8 mouse cellular contexts compared by ENCODE assay signal in genomic region chr1:36579974-36580383, GRCm38 (mm10). TPM values are rescaled to one million over a fixed set of nuclear protein-coding genes. Genes with fewer than 3 reads are reported as not detected.
DNase-seq lines count a peak whose midpoint lies in the region; ATAC-seq lines count a peak whose summit lies in the region.

No protein-coding gene starts in this region.

- DNase-seq in kidney, postnatal 10 days = peak; percentile 58
- no peak for DNase-seq in kidney, postnatal 14 days
- DNase-seq in intestine, embryonic 14.5 days (ENCODE audit: low spot score) = no peak
- no peak for DNase-seq in adrenal gland, postnatal 36 days
- no peak for DNase-seq in left cerebral cortex, postnatal 10 days (ENCODE audit: extremely low spot score in 1 of 2, low spot score in 2 of 2)

- peaks cover 64% of the 10 kb centered on the region for H3K4me1 ChIP-seq in embryonic facial prominence, embryonic 13.5 days
- H3K4me1 ChIP-seq in intestine, embryonic 14.5 days (replicated peaks; ENCODE audit: control insufficient read depth, insufficient read depth, low read length) = peaks cover 30% of the 10 kb centered on the region
- peaks cover 27% of the 10 kb centered on the region for H3K4me1 ChIP-seq in neural tube, embryonic 15.5 days

- ATAC-seq in embryonic facial prominence, embryonic 13.5 days (ENCODE audit: insufficient number of reproducible peaks, insufficient read depth, low FRiP score, low TSS enrichment, low read depth) = peak; percentile 50
- peak; percentile 60 for ATAC-seq in intestine, embryonic 14.5 days (replicated peaks; ENCODE audit: low FRiP score, low TSS enrichment, low read depth)
- peak; percentile 56 for ATAC-seq in neural tube, embryonic 15.5 days (ENCODE audit: low FRiP score)
- no peak for ATAC-seq in CD4-positive, CD25-positive, alpha-beta regulatory T cell, adult 4 months

- peak overlapping the region; percentile 56 for H3K4me2 ChIP-seq in embryonic facial prominence, embryonic 13.5 days
- peak overlapping the region; percentile 52 for H3K4me2 ChIP-seq in intestine, embryonic 14.5 days (ENCODE audit: low read length)
- peak overlapping the region; percentile 44 for H3K4me2 ChIP-seq in neural tube, embryonic 15.5 days

- peak overlapping the region; percentile 92 for H3K27ac ChIP-seq in embryonic facial prominence, embryonic 13.5 days
- peak overlapping the region; percentile 83 for H3K27ac ChIP-seq in intestine, embryonic 14.5 days (ENCODE audit: low read depth)
- peak overlapping the region; percentile 87 for H3K27ac ChIP-seq in neural tube, embryonic 15.5 days (replicated peaks)

- no peaks in the 10 kb centered on the region for H3K9me3 ChIP-seq in embryonic facial prominence, embryonic 13.5 days
- no peaks in the 10 kb centered on the region for H3K9me3 ChIP-seq in intestine, embryonic 14.5 days (ENCODE audit: control insufficient read depth, low read length)
- no peaks in the 10 kb centered on the region for H3K9me3 ChIP-seq in neural tube, embryonic 15.5 days (replicated peaks)

- 10% methylated on average over 6 of the region's 6 CpGs for WGBS in embryonic facial prominence, embryonic 13.5 days
- 20% methylated on average over 6 of the region's 6 CpGs for WGBS in intestine, embryonic 14.5 days
- WGBS in neural tube, embryonic 15.5 days = 38% methylated on average over 6 of the region's 6 CpGs

- H3K9ac ChIP-seq in embryonic facial prominence, embryonic 13.5 days = peak overlapping the region; percentile 54
- H3K9ac ChIP-seq in intestine, embryonic 14.5 days (ENCODE audit: low read length) = peak overlapping the region; percentile 1; the same call in 1 of the 2 replicates
- H3K9ac ChIP-seq in neural tube, embryonic 15.5 days (replicated peaks) = peak overlapping the region; percentile 37

- H3K4me3 ChIP-seq in embryonic facial prominence, embryonic 13.5 days = peak overlapping the region; percentile 17
- H3K4me3 ChIP-seq in intestine, embryonic 14.5 days (ENCODE audit: low read depth, low read length) = no peak overlapping the region
- 0 out of 2 replicates have a peak overlapping the region, but pooled peaks have one; percentile 5 for H3K4me3 ChIP-seq in neural tube, embryonic 15.5 days (replicated peaks)

- intact Hi-C loops in left cerebral cortex, postnatal 10 days (cut with DNase I) = no loop called here

- no peaks in the 10 kb centered on the region for H3K27me3 ChIP-seq in embryonic facial prominence, embryonic 13.5 days
- H3K27me3 ChIP-seq in intestine, embryonic 14.5 days (replicated peaks; ENCODE audit: control insufficient read depth, insufficient read depth, low read length) = no peaks in the 10 kb centered on the region
- peaks cover 10% of the 10 kb centered on the region for H3K27me3 ChIP-seq in neural tube, embryonic 15.5 days (replicated peaks)

- no peaks in the 10 kb centered on the region for H3K36me3 ChIP-seq in embryonic facial prominence, embryonic 13.5 days
- no peaks in the 10 kb centered on the region for H3K36me3 ChIP-seq in intestine, embryonic 14.5 days (ENCODE audit: control insufficient read depth, insufficient read depth, low read length)
- no peaks in the 10 kb centered on the region for H3K36me3 ChIP-seq in neural tube, embryonic 15.5 days

RNA-seq across cellular contexts. Expression of gene Sema4c, which starts 21.8 kb away (rescaled TPM):
- polyA plus RNA-seq in embryonic facial prominence, embryonic 13.5 days (2015; fragmentation: Nextera tagmentation; extraction: Ambion mirVana) = 22.5 and 24.2 TPM in 2 replicates
- 2.8 and 2.9 TPM in 2 replicates for polyA plus RNA-seq in intestine, embryonic 14.5 days (2014; fragmentation: Nextera tagmentation; extraction: Ambion mirVana)
- 20.5 and 20.8 TPM in 2 replicates for polyA plus RNA-seq in neural tube, embryonic 15.5 days (2015; fragmentation: Nextera tagmentation; extraction: Ambion mirVana)
- total RNA-seq in adrenal gland, postnatal 36 days (2021) = 10 to 100 TPM; 18.6 to 19.5 TPM
- 10 to 100 TPM; 20.9 to 27.4 TPM for total RNA-seq in left cerebral cortex, postnatal 10 days (2021)
- polyA plus RNA-seq in CD4-positive, CD25-positive, alpha-beta regulatory T cell, adult 4 months (2017; shearing (Covaris generic)) = under 1 TPM in 1 of 2 experiments, not detected in 1; 0.22 TPM

RNA-seq across cellular contexts. Expression of gene Ankrd39, which starts 32.7 kb away (rescaled TPM):
- polyA plus RNA-seq in embryonic facial prominence, embryonic 13.5 days (2015; fragmentation: Nextera tagmentation; extraction: Ambion mirVana) = 27.3 and 28.6 TPM in 2 replicates
- 25.7 and 28.6 TPM in 2 replicates for polyA plus RNA-seq in intestine, embryonic 14.5 days (2014; fragmentation: Nextera tagmentation; extraction: Ambion mirVana)
- polyA plus RNA-seq in neural tube, embryonic 15.5 days (2015; fragmentation: Nextera tagmentation; extraction: Ambion mirVana) = 29.4 and 33.0 TPM in 2 replicates
- total RNA-seq in adrenal gland, postnatal 36 days (2021) = 10 to 100 TPM; 11.3 to 12.6 TPM
- 10 to 100 TPM; 13.4 to 18.1 TPM for total RNA-seq in left cerebral cortex, postnatal 10 days (2021)
- 10 to 100 TPM; 19.4 to 23.9 TPM for polyA plus RNA-seq in CD4-positive, CD25-positive, alpha-beta regulatory T cell, adult 4 months (2017; shearing (Covaris generic))

RNA-seq across cellular contexts. Expression of gene Gm42417, which starts 40.8 kb away (rescaled TPM):
- polyA plus RNA-seq in embryonic facial prominence, embryonic 13.5 days (2015; fragmentation: Nextera tagmentation; extraction: Ambion mirVana) = not detected in 2 replicates
- polyA plus RNA-seq in intestine, embryonic 14.5 days (2014; fragmentation: Nextera tagmentation; extraction: Ambion mirVana) = 0.99 TPM in 1 of 2 replicates, not detected in the other
- 0.36 and 1.2 TPM in 2 replicates for polyA plus RNA-seq in neural tube, embryonic 15.5 days (2015; fragmentation: Nextera tagmentation; extraction: Ambion mirVana)
- total RNA-seq in adrenal gland, postnatal 36 days (2021) = under 1 TPM in 1 of 2 experiments, not detected in 1; 0.49 TPM
- under 1 TPM in 1 of 2 experiments, not detected in 1; 0.49 TPM for total RNA-seq in left cerebral cortex, postnatal 10 days (2021)
- 1 to 10 TPM in 1 of 2 experiments, not detected in 1; 2.3 TPM for polyA plus RNA-seq in CD4-positive, CD25-positive, alpha-beta regulatory T cell, adult 4 months (2017; shearing (Covaris generic))

RNA-seq across cellular contexts. Expression of gene Ankrd23, which starts 43.3 kb away (rescaled TPM):
- polyA plus RNA-seq in embryonic facial prominence, embryonic 13.5 days (2015; fragmentation: Nextera tagmentation; extraction: Ambion mirVana) = 23.7 and 24.1 TPM in 2 replicates
- polyA plus RNA-seq in intestine, embryonic 14.5 days (2014; fragmentation: Nextera tagmentation; extraction: Ambion mirVana) = 11.6 and 14.8 TPM in 2 replicates
- polyA plus RNA-seq in neural tube, embryonic 15.5 days (2015; fragmentation: Nextera tagmentation; extraction: Ambion mirVana) = 21.6 and 21.8 TPM in 2 replicates
- 1 to 10 TPM; 6.4 to 8.1 TPM for total RNA-seq in adrenal gland, postnatal 36 days (2021)
- total RNA-seq in left cerebral cortex, postnatal 10 days (2021) = 1 to 10 TPM; 5.3 to 5.8 TPM
- polyA plus RNA-seq in CD4-positive, CD25-positive, alpha-beta regulatory T cell, adult 4 months (2017; shearing (Covaris generic)) = 100 to 1,000 TPM in 1 of 2 experiments, 10 to 100 TPM in 1; 39.3 to 112 TPM

Comparison
In these comparisons a context has a peak if more than half of its experiments do, and no peak if none do; other contexts are left out.
1. H3K9ac ChIP-seq: peak in every context shown above with its lines; median percentile 54 in embryonic facial prominence, embryonic 13.5 days; 37 in neural tube, embryonic 15.5 days; 1 in intestine, embryonic 14.5 days.